ENCODE assay signal across 9 mouse cellular contexts in genomic region chrX:99137928-99138740, GRCm38 (mm10). TPM values are rescaled to one million over a fixed set of nuclear protein-coding genes. Genes with fewer than 3 reads are reported as not detected.
DNase-seq lines count a peak whose midpoint lies in the region; ATAC-seq and TF ChIP-seq lines count a peak whose summit lies in the region.
"Had no signal": no experiment of that assay in that cellular context is flagged by ENCODE, and none has a peak within 500 bp of the region (broad histone marks: within the 10 kb centered on the region; RNA-seq: fewer than 3 reads in every experiment).

No protein-coding gene starts in this region.

- no peak for ATAC-seq in heart, embryonic 16.5 days (replicated peaks; ENCODE audit: extremely low read depth, insufficient read depth, low FRiP score)
- no peak for ATAC-seq in limb, embryonic 15.5 days (ENCODE audit: insufficient number of reproducible peaks, low FRiP score, low TSS enrichment, low read depth)
- ATAC-seq: Patski had no signal

- H3K9me3 ChIP-seq in heart, embryonic 16.5 days (replicated peaks; ENCODE audit: control insufficient read depth, low read length), result no peaks in the 10 kb centered on the region
- H3K9me3 ChIP-seq in limb, embryonic 15.5 days, result no peaks in the 10 kb centered on the region

- TF ChIP-seq CTCF in lung, adult 2 months (IDR thresholded peaks at IDR 0.05; ENCODE audit: insufficient read depth, low read length), result no peak
- TF ChIP-seq CTCF in small intestine, adult 2 months (IDR thresholded peaks at IDR 0.05; ENCODE audit: extremely low read depth, insufficient read length, insufficient replicate concordance, low read depth, low read length), result no peak

- peak overlapping the region; percentile 85 for H3K4me3 ChIP-seq in lung, adult 2 months (replicated peaks; ENCODE audit: extremely low read depth, low read depth, low read length)
- H3K4me3 ChIP-seq in heart, embryonic 16.5 days (ENCODE audit: low read length), result peak overlapping the region; percentile 74
- H3K4me3 ChIP-seq in limb, embryonic 15.5 days, result peak overlapping the region; percentile 61
- H3K4me3 ChIP-seq in small intestine, adult 2 months (ENCODE audit: low read depth, low read length), result peak overlapping the region; percentile 99

- intact Hi-C loops in left cerebral cortex, postnatal 10 days (cut with DNase I), result loop anchor here (5.0 to 10.0 kb wide), 4 partner anchors 79 to 1257 kb away; no protein-coding TSS in a partner anchor

- peaks cover 5% of the 10 kb centered on the region for H3K4me1 ChIP-seq in lung, adult 2 months (ENCODE audit: control insufficient read depth, insufficient read depth, low read length)
- peaks cover 19% of the 10 kb centered on the region for H3K4me1 ChIP-seq in heart, embryonic 16.5 days (ENCODE audit: control insufficient read depth, insufficient read depth, low read length)
- peaks cover 27% of the 10 kb centered on the region for H3K4me1 ChIP-seq in limb, embryonic 15.5 days
- H3K4me1 ChIP-seq in small intestine, adult 2 months (ENCODE audit: control insufficient read depth, insufficient read depth, insufficient read length, low read length), result peaks cover 4% of the 10 kb centered on the region

- peak; percentile 21 for DNase-seq in lung, adult 2 months
- DNase-seq in lung, postnatal 10 days, result no peak
- DNase-seq in left cerebral cortex, postnatal 10 days (ENCODE audit: extremely low spot score in 1 of 2, low spot score in 2 of 2), result no peak
- no peak for DNase-seq in gastrocnemius, postnatal 4 days (ENCODE audit: low spot score in 2 of 2)
- no peak for DNase-seq in embryo, embryonic 11 days

- peak overlapping the region; percentile 86 for H3K9ac ChIP-seq in heart, embryonic 16.5 days (ENCODE audit: low read length)
- peak overlapping the region; percentile 67; the same call in 1 of the 2 replicates for H3K9ac ChIP-seq in limb, embryonic 15.5 days

- TF ChIP-seq POLR2A in lung, adult 2 months (IDR thresholded peaks at IDR 0.05; ENCODE audit: borderline replicate concordance, extremely low read depth, low read depth, low read length), result no peak
- no peak for TF ChIP-seq POLR2A in small intestine, adult 2 months (IDR thresholded peaks at IDR 0.05; ENCODE audit: low read depth, low read length)

- peak overlapping the region; percentile 48 for H3K27ac ChIP-seq in heart, embryonic 16.5 days (ENCODE audit: low read length)
- 0 out of 2 replicates have a peak overlapping the region, but pooled peaks have one; percentile 22 for H3K27ac ChIP-seq in limb, embryonic 15.5 days
- H3K27ac ChIP-seq in small intestine, adult 2 months (ENCODE audit: insufficient read depth, low read depth, low read length), result peak overlapping the region; percentile 90

- no peaks in the 10 kb centered on the region for H3K36me3 ChIP-seq in heart, embryonic 16.5 days (ENCODE audit: control insufficient read depth, insufficient read depth)
- H3K36me3 ChIP-seq in limb, embryonic 15.5 days, result no peaks in the 10 kb centered on the region
- peaks cover 1% of the 10 kb centered on the region; the same call in 1 of the 2 replicates for H3K36me3 ChIP-seq in small intestine, adult 2 months (ENCODE audit: control insufficient read depth, insufficient read depth, low read length)

- WGBS in lung, adult 2 months, result 39% methylated on average over 9 of the region's 9 CpGs
- WGBS in heart, embryonic 16.5 days, result 18% methylated on average over 9 of the region's 9 CpGs
- WGBS in limb, embryonic 15.5 days, result 25% methylated on average over 9 of the region's 9 CpGs
- 24% methylated on average over 9 of the region's 9 CpGs for WGBS in small intestine, adult 2 months

- no peaks in the 10 kb centered on the region for H3K27me3 ChIP-seq in heart, embryonic 16.5 days (ENCODE audit: control insufficient read depth, insufficient read depth, low read length)
- H3K27me3 ChIP-seq in limb, embryonic 15.5 days, result peaks cover 20% of the 10 kb centered on the region; the same call in 1 of the 2 replicates
- H3K27me3 ChIP-seq in small intestine, adult 2 months (ENCODE audit: control insufficient read depth, insufficient read depth, low read length), result no peaks in the 10 kb centered on the region
- H3K27me3 ChIP-seq: Patski had no signal

- H3K4me2 ChIP-seq in heart, embryonic 16.5 days (ENCODE audit: low read depth, low read length), result peak overlapping the region; percentile 69
- peak overlapping the region; percentile 59 for H3K4me2 ChIP-seq in limb, embryonic 15.5 days

RNA-seq across cellular contexts. Expression of gene Efnb1, which starts 2.2 kb away (rescaled TPM):
- 81.4 and 132 TPM in 2 replicates for polyA plus RNA-seq in lung, adult 2 months (2012; rRNA removed)
- polyA plus RNA-seq in heart, embryonic 16.5 days (2015; fragmentation: Nextera tagmentation; extraction: Ambion mirVana), result 17.4 and 19.4 TPM in 2 replicates
- 36.8 and 37.1 TPM in 2 replicates for polyA plus RNA-seq in limb, embryonic 15.5 days (2015; fragmentation: Nextera tagmentation; extraction: Ambion mirVana)
- polyA plus RNA-seq in small intestine, adult 2 months (2012; rRNA removed), result 26.2 and 86.8 TPM in 2 replicates
- 10 to 100 TPM; 14.7 to 14.8 TPM for total RNA-seq in left cerebral cortex, postnatal 10 days (2021)
- total RNA-seq in gastrocnemius, postnatal 4 days (2021), result 10 to 100 TPM; 26.5 to 33.2 TPM

Comparison
In these comparisons a context has a peak if more than half of its experiments do, and no peak if none do; other contexts are left out.
1. H3K27ac ChIP-seq: peak in every context shown above with its lines; median percentile 90 in small intestine, adult 2 months; 48 in heart, embryonic 16.5 days; 22 in limb, embryonic 15.5 days.